Mouse (Mus musculus): ENCODE results near the gene Snrpa.

DNA sequence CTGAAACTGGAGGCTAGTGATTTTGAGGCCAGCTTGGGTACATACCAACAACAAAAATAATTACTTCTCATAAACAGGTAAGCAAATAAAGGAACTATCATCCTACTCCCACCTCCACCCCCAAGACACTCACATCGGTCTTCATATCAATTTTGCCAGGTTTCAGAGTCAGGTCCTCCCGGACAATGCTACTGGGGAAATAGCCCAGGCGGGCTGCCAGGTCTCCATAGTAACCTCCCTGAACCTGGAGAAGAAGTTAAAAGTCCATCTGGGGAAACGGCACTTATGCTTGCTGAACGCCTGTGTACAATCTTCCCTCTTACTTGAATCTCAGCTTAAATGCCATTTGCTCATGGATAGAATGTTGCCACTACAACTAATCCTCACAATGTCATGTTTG lies 16.0 kb downstream of the Snrpa start:
- TF ChIP-seq CTCF (IDR thresholded peaks at IDR 0.05; ENCODE audit: borderline replicate concordance, insufficient read depth, low read depth, low read length) (no peak), POLR2A (IDR thresholded peaks at IDR 0.05; ENCODE audit: borderline replicate concordance, insufficient read depth, low read length) (no peak)
